Mouse (Mus musculus): ENCODE data around the gene Ranbp2.

- TF ChIP-seq CTCF (IDR thresholded peaks at IDR 0.05; ENCODE audit: low read depth, low read length) (no peak), POLR2A (IDR thresholded peaks at IDR 0.05; ENCODE audit: borderline replicate concordance, low read depth, low read length) (no peak)
Measured at GRCm38 (mm10) chr10:58459896-58460295, 13.2 kb downstream of the Ranbp2 start.

Measured in bone marrow macrophage, adult 2 months (primary cell).